Mouse (Mus musculus): Measurements from ENCODE around the gene Smyd5.

Smyd5 gene

DNA sequence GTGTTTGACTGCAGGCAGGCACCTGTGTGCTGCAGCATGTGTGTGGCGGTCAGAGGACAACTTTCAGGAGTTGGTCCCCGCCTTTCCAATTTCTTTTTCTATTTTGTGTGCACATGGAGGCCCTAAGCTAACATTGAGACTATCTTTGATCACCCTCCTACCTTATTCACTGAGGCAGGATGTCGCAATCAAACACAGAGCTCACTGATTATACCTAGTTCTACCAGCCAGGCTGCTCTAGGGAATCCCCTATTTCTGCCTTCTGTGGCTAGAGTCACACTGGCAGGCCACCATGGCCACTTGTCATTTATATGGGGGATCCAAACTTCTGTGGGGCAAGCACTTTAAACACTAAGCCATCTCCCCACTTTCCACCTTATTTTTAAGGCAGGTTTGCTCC lies 57.9 kb downstream of the Smyd5 start:
- in situ Hi-C loops (cut with MboI, MseI), result no loop called here

DNA sequence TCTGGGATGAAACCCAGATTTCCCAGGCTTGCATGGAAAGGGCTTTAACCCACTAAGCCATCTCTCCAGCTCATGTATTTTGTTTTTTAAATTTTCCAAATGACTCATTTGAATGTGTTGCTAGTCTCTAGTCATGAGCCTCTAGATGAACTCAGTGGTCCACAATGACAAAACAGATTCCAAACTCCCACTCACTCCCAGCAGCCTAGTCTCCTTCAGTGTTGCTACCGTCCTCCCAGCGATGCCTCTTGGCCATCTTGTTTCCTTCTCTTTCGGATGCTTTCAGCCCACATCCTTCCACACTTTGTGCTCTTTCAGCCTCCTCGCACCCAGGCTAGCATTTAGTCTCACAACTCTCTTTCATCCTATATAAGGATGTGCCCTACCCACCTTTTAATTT lies 58.5 kb downstream of the Smyd5 start:
- in situ Hi-C loops (cut with MboI, MseI), result no loop called here

DNA sequence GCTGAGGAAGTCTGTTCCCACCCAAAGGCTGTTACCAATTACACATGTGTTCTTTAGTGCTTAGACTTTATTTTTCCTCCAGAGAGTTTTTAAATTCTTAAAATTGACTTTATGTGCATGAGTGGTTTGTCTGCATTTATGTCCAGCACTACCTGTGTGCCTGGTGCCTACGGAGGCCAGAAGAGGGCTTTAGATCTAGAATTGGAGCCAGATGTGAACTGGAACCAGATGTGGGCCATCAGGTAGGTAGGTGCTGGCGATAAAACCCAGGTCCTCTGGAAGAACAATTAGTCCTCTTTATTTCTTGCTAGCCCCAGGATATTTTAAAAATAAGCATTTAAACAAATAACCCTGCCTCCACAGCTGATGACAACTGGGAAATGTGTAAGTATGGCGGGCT lies 59.8 kb downstream of the Smyd5 start:
- in situ Hi-C loops (cut with MboI, MseI), result no loop called here

Data from T-helper 17 cell (primary cell).